Mouse (Mus musculus): ENCODE results near the gene Dysf.

DNA sequence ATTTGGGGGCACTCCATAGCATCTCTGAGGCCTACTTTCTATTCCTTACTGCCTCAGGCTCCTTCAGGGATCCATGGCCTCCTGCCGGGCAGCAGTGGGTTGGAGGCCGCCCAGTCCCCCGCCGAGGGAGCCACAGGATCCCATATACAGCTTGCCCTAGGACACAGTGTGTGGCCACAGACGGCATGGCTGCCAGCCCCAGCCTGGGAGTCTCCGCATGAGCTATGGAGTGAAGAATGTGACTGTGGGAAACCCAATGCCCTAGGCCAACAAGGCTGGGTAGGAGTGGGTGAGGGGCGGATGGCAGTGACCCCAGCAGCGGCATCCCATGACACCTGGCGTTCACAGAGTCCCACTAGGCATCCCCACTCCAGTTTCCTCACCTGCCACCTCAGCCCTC is 116.2 kb downstream of the Dysf start:
- TF ChIP-seq CTCF (IDR thresholded peaks at IDR 0.05 in 2 of 3, conservative IDR thresholded peaks at IDR 0.05 in 1 of 3; ENCODE audit: control insufficient read depth in 1 of 3, insufficient read depth in 1 of 3, low read depth in 2 of 3, low read length in 3 of 3, poor library complexity in 1 of 3, severe bottlenecking in 1 of 3), result no peak
- TF ChIP-seq POLR2AphosphoS2 (IDR thresholded peaks at IDR 0.05; ENCODE audit: low read length), result no peak
- no peak for TF ChIP-seq SMC3 (IDR thresholded peaks at IDR 0.05; ENCODE audit: low read depth, low read length)
- no peak for TF ChIP-seq MAX (IDR thresholded peaks at IDR 0.05; ENCODE audit: low read length)
- TF ChIP-seq USF1 (IDR thresholded peaks at IDR 0.05; ENCODE audit: low read depth, low read length), result no peak
- no peak for TF ChIP-seq ZNF384 (IDR thresholded peaks at IDR 0.05; ENCODE audit: low read depth, low read length)
- TF ChIP-seq TCF12 (IDR thresholded peaks at IDR 0.05; ENCODE audit: low read depth, low read length), result no peak
- TF ChIP-seq UBTF (IDR thresholded peaks at IDR 0.05; ENCODE audit: borderline replicate concordance, insufficient read depth, low read depth, low read length), result no peak
- TF ChIP-seq POLR2AphosphoS5 (IDR thresholded peaks at IDR 0.05; ENCODE audit: borderline replicate concordance, low read depth, low read length), result no peak
